Mouse (Mus musculus) cerebellum, postnatal 4 days (tissue): Measurements from ENCODE around the gene Cyp2t4.

ENCODE experiments used
- DNase-seq, 2 experiments: peaks; one replicate each; pipeline ENCODE4 v3.0.0; 2022; ENCODE audit warnings: low spot score in 2 of 2, mixed read lengths in 1 of 2

The Cyp2t4 gene

GRCm38 (mm10) chr7:27160921-27161320 lies 7.4 kb downstream of the Cyp2t4 start:
- DNase-seq: no peak

GRCm38 (mm10) chr7:27161744-27162143 lies 8.2 kb downstream of the Cyp2t4 start:
- no peak for DNase-seq

GRCm38 (mm10) chr7:27162780-27163449 lies 9.4 kb downstream of the Cyp2t4 start:
- DNase-seq: no peak

- DNase-seq: no peak
These were observed 9.9 kb downstream of the Cyp2t4 start for GRCm38 (mm10) chr7:27163450-27163805.

- no peak for DNase-seq
These were observed 10.8 kb downstream of the Cyp2t4 start for GRCm38 (mm10) chr7:27164112-27164947.

- no peak for DNase-seq
These were observed 11.6 kb downstream of the Cyp2t4 start for GRCm38 (mm10) chr7:27165007-27165655.

- DNase-seq: no peak
These were observed 12.2 kb downstream of the Cyp2t4 start for GRCm38 (mm10) chr7:27165696-27166095.

- peak; percentile 65 to 79 for DNase-seq
These were observed 12.7 kb downstream of the Cyp2t4 start for GRCm38 (mm10) chr7:27166229-27166613.

- peak; percentile 91 to 96 for DNase-seq
These were observed 13.3 kb downstream of the Cyp2t4 start, which contains the start of gene Egln2 for GRCm38 (mm10) chr7:27166614-27167474. Gene Egln2, minus strand, starts transcription at chr7:27166802.

GRCm38 (mm10) chr7:27167475-27168094 lies 14.1 kb downstream of the Cyp2t4 start:
- DNase-seq: no peak

GRCm38 (mm10) chr7:27168371-27168770 lies 14.9 kb downstream of the Cyp2t4 start:
- no peak for DNase-seq

GRCm38 (mm10) chr7:27170981-27171380 lies 17.5 kb downstream of the Cyp2t4 start:
- no peak for DNase-seq

- DNase-seq: no peak
These were observed 21.0 kb downstream of the Cyp2t4 start for GRCm38 (mm10) chr7:27174496-27174895.

- DNase-seq: no peak
These were observed 21.4 kb downstream of the Cyp2t4 start for GRCm38 (mm10) chr7:27174896-27175295.

- no peak for DNase-seq
These were observed 24.4 kb downstream of the Cyp2t4 start for GRCm38 (mm10) chr7:27177942-27178323.

GRCm38 (mm10) chr7:27178324-27179216 lies 25.1 kb downstream of the Cyp2t4 start, which contains the start of gene Rab4b:
Gene Rab4b, minus strand, starts transcription at chr7:27178896.
- DNase-seq: peak; percentile 99

GRCm38 (mm10) chr7:27179217-27179918 lies 25.9 kb downstream of the Cyp2t4 start:
- DNase-seq: no peak

- DNase-seq: no peak
These were observed 26.5 kb downstream of the Cyp2t4 start for GRCm38 (mm10) chr7:27180036-27180435.
